Mouse (Mus musculus) megakaryocyte, embryonic 14.5 days (primary cell): ENCODE data around the gene Muc5b.

Source experiments
- FLI1 ChIP-seq: IDR thresholded peaks from 2 replicates; pipeline ENCODE4 v1.6.1; 2012; ENCODE audit warnings: low read length, inconsistent platforms, mixed read lengths
- GATA1 ChIP-seq: IDR thresholded peaks from 3 replicates; pipeline ENCODE4 v1.6.1; 2012; ENCODE audit warnings: mixed read lengths, low read length, inconsistent platforms, borderline replicate concordance

GRCm38 (mm10) chr7:141901825-141902224 lies 63.0 kb downstream of the Muc5b start:
- TF ChIP-seq GATA1 (no peak), FLI1 (no peak)
